Mouse (Mus musculus) bone marrow, adult 2 months (tissue): Measurements from ENCODE around the gene Ndrg4. TPM values are rescaled to one million over a fixed set of nuclear protein-coding genes. Genes with fewer than 3 reads are reported as not detected.

Experiments used
- H3K27ac ChIP-seq: fragments of 200-500 bp; 2 replicates; pipeline ENCODE4 v1.5.1; 2012; ENCODE audit warnings: low read depth, mild to moderate bottlenecking, control low read depth, inconsistent platforms, low read length; ENCODE audit not compliant: control insufficient read depth, poor library complexity, insufficient read depth
- H3K4me1 ChIP-seq: fragments of 200-500 bp; 2 replicates; pipeline ENCODE4 v1.6.1; 2011; ENCODE audit warnings: low read length; ENCODE audit not compliant: control insufficient read depth, insufficient read depth
- H3K4me3 ChIP-seq: fragments of 200-500 bp; replicated peaks from 2 replicates; pipeline ENCODE3; 2011; ENCODE audit warnings: mild to moderate bottlenecking, low read depth, low read length, control low read depth; ENCODE audit not compliant: control insufficient read depth
- CTCF ChIP-seq: fragments of 200-500 bp; IDR thresholded peaks from 2 replicates; pipeline ENCODE4 v1.5.1; 2011; ENCODE audit warnings: low read length, control low read depth; ENCODE audit not compliant: control insufficient read depth, insufficient read depth
- POLR2A ChIP-seq: fragments of 200-500 bp; IDR thresholded peaks from 2 replicates; pipeline ENCODE4 v1.6.1; 2011; ENCODE audit warnings: low read depth, mild to moderate bottlenecking, control low read depth, low read length, borderline replicate concordance; ENCODE audit not compliant: control insufficient read depth
- WGBS: fragments of 180-500 bp; shearing (Covaris S2); methylation state at CpG from one replicate; pipeline ENCODE4 v1.1.7; 2018; 5-methylcytosine and 5-hydroxymethylcytosine counted together
- polyA plus RNA-seq: library from polyadenylated mRNA; stranded (reverse); fragments of >200 nt; gene quantifications from 2 replicates; pipeline ENCODE4 v1.2.4, GENCODE M21; 2011; ENCODE audit warnings: low replicate concordance; ENCODE audit not compliant: missing spikeins, insufficient read depth, insufficient read length

Ndrg4 gene
- polyA plus RNA-seq, result 1.0 and 3.5 TPM in 2 replicates

- no peak within 1 kb of the TSS for H3K27ac ChIP-seq
- H3K4me3 ChIP-seq, result no peak within 1 kb of the TSS
- TF ChIP-seq CTCF, result no peak
- TF ChIP-seq POLR2A, result no peak
- H3K4me1 ChIP-seq, result no peaks in the 10 kb centered on the region
- WGBS, result 54% methylated on average over 9 of the region's 9 CpGs
Measured at GRCm38 (mm10) chr8:95676631-95677030, at the start of gene Ndrg4. Gene Ndrg4 (plus strand): TSS chr8:95676980.

- no peak overlapping the region for H3K4me3 ChIP-seq
- H3K4me1 ChIP-seq, result peaks cover 2% of the 10 kb centered on the region
- no peak overlapping the region for H3K27ac ChIP-seq
- WGBS, result 86% methylated on average over 6 of the region's 6 CpGs
- no peak for TF ChIP-seq CTCF
- no peak for TF ChIP-seq POLR2A
Measured at GRCm38 (mm10) chr8:95632840-95633239, 43.9 kb upstream of the Ndrg4 start.

- H3K4me1 ChIP-seq, result peaks cover 2% of the 10 kb centered on the region
- WGBS, result 1% methylated on average over 52 of the region's 52 CpGs
- peak within 1 kb of the TSS; percentile 16; the same call in 1 of the 2 replicates for H3K27ac ChIP-seq
- peak within 1 kb of the TSS; percentile 90 for H3K4me3 ChIP-seq
- TF ChIP-seq POLR2A, result peak; percentile 57; the same call in 1 of the 2 replicates
- no peak for TF ChIP-seq CTCF
Measured at GRCm38 (mm10) chr8:95633262-95634062, 43.3 kb upstream of the Ndrg4 start, which contains the start of gene Gins3. Gene Gins3 (plus strand): TSS chr8:95633453.

GRCm38 (mm10) chr8:95634063-95634340 lies 42.8 kb upstream of the Ndrg4 start:
- Histone ChIP-seq H3K4me1 (peaks cover 2% of the 10 kb centered on the region), H3K27ac (no peak overlapping the region), H3K4me3 (peak overlapping the region; percentile 90)
- WGBS, result 2% methylated on average over 6 of the region's 6 CpGs
- TF ChIP-seq POLR2A (no peak), CTCF (no peak)

- WGBS, result 94% methylated on average over 2 of the region's 2 CpGs
- Histone ChIP-seq H3K4me3 (no peak overlapping the region), H3K27ac (no peak overlapping the region), H3K4me1 (no peaks in the 10 kb centered on the region)
- no peak for TF ChIP-seq CTCF
- TF ChIP-seq POLR2A, result no peak
Measured at GRCm38 (mm10) chr8:95644942-95645341, 31.8 kb upstream of the Ndrg4 start.

GRCm38 (mm10) chr8:95648251-95648650 lies 28.5 kb upstream of the Ndrg4 start:
- H3K27ac ChIP-seq, result no peak overlapping the region
- no peaks in the 10 kb centered on the region for H3K4me1 ChIP-seq
- TF ChIP-seq CTCF (no peak), POLR2A (no peak)
- H3K4me3 ChIP-seq, result no peak overlapping the region
- 73% methylated on average over 3 of the region's 3 CpGs for WGBS

GRCm38 (mm10) chr8:95653351-95653750 lies 23.4 kb upstream of the Ndrg4 start:
- 77% methylated on average over 5 of the region's 5 CpGs for WGBS
- TF ChIP-seq POLR2A (no peak), CTCF (no peak)
- no peaks in the 10 kb centered on the region for H3K4me1 ChIP-seq
- no peak overlapping the region for H3K4me3 ChIP-seq
- no peak overlapping the region for H3K27ac ChIP-seq

- no peak for TF ChIP-seq POLR2A
- no peak for TF ChIP-seq CTCF
- WGBS, result 82% methylated on average over 7 of the region's 7 CpGs
- no peaks in the 10 kb centered on the region for H3K4me1 ChIP-seq
- no peak overlapping the region for H3K4me3 ChIP-seq
- no peak overlapping the region for H3K27ac ChIP-seq
Measured at GRCm38 (mm10) chr8:95655831-95656230, 20.9 kb upstream of the Ndrg4 start.
